Mouse (Mus musculus) layer of hippocampus, adult 2 months (tissue): ENCODE results near the gene H2-M3. TPM values are rescaled to one million over a fixed set of nuclear protein-coding genes. Genes with fewer than 3 reads are reported as not detected.
"Not testable (repeated sequence)": the region's sequence is repeated elsewhere in the genome, so short reads cannot be mapped to it uniquely, and the experiment has no call there.

Experiments used
- DNase-seq, 2 experiments: peaks; one replicate each; pipeline ENCODE4 v3.0.0; 2022; ENCODE audit warnings: low spot score in 2 of 2
- H3K27ac ChIP-seq: fragments of 200-600 bp; 2 replicates; pipeline ENCODE4 v1.8.1; 2022
- H3K4me3 ChIP-seq: fragments of 200-600 bp; 2 replicates; pipeline ENCODE4 v1.8.1; 2022; ENCODE audit warnings: mild to moderate bottlenecking
- CTCF ChIP-seq: fragments of 200-600 bp; conservative IDR thresholded peaks from 2 replicates; pipeline ENCODE4 v1.8.1; 2022; ENCODE audit warnings: antibody characterized with exemption, mild to moderate bottlenecking, moderate library complexity
- long read RNA-seq, 2 experiments: library from polyadenylated mRNA; stranded (forward); transcript quantifications; one replicate each; pipeline ENCODE4 v2.0.0; 2021; ENCODE audit warnings: borderline mapping rate in 2 of 2
- total RNA-seq, 2 experiments: library from RNA; stranded (reverse); gene quantifications; 2 replicates each; pipeline ENCODE4 v1.2.3; 2021

H2-M3 gene
- 1 to 10 TPM; 2.4 to 3.4 TPM for total RNA-seq
- long read RNA-seq, experiment 1, partial matches to known transcripts: 1 of 3 reads
- long read RNA-seq, experiment 1, other reads (novel, unspliced or antisense): 2 of 3 reads
- long read RNA-seq, experiment 2, partial matches to known transcripts: 0 of 4 reads
- long read RNA-seq, experiment 2, other reads (novel, unspliced or antisense): 1 of 4 reads

DNA sequence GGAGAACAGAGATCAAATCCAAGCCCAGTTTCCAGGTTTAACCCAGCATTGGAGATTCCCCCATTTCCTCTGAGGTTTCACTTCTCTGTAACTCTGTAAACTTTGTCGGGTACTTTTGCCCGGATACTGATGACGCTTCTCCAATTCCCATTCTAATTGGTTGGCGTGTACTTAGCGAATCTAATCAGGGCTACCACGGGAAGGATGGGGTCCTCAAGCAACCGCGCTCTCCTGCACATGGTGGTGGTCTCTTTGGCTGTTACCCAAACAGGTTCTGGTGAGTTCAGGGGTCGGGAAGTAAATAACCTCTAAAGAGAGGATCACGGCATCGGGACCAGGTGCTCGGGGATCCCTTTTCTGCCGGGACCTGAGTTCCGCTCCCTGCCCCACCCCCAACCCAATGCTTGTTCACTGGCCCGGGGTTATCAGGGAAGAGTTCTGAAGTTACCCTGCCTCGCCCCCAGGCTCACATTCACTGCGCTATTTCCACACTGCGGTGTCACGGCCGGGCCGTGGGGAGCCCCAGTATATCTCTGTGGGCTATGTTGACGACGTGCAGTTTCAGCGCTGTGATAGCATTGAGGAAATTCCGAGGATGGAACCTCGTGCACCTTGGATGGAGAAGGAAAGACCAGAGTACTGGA lies at the start of gene H2-M3:
H2-M3 (plus strand) TSS at position 163 of the 644 bp plus-strand sequence.
- H3K27ac ChIP-seq: peak within 1 kb of the TSS; percentile 51; the same call in 1 of the 2 replicates
- TF ChIP-seq CTCF: no peak
- peak within 1 kb of the TSS; percentile 81 for H3K4me3 ChIP-seq
- DNase-seq: peak; percentile 87 to 94

- H3K27ac ChIP-seq: no peak overlapping the region
- no peak for DNase-seq
- no peak overlapping the region for H3K4me3 ChIP-seq
- TF ChIP-seq CTCF: peak; percentile 63
These were observed 48.1 kb upstream of the H2-M3 start for GRCm38 (mm10) chr17:37221879-37222278.

DNA sequence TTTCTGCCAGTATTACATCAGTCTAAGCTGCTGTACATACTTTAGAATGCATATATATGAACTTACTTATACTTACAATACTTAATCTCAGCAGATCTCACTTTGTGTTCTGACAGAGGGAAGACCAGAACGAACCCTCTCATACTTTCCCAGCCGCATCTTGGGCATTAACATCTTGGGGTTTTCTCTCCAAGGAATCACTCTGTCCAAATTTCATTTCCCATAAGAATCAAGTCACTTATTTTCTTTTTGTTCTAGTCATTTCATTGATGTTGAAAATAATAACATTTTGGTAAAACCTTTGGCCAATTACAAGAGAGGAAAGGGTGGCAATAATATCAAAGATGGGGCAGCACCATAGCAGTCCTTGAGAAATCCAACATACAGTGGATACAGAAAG lies 32.8 kb upstream of the H2-M3 start, which contains the start of gene Olfr97:
Olfr97 (minus strand) TSS at position 101 of the 400 bp plus-strand sequence.
- not testable (repeated sequence) for DNase-seq, H3K27ac ChIP-seq, H3K4me3 ChIP-seq

DNA sequence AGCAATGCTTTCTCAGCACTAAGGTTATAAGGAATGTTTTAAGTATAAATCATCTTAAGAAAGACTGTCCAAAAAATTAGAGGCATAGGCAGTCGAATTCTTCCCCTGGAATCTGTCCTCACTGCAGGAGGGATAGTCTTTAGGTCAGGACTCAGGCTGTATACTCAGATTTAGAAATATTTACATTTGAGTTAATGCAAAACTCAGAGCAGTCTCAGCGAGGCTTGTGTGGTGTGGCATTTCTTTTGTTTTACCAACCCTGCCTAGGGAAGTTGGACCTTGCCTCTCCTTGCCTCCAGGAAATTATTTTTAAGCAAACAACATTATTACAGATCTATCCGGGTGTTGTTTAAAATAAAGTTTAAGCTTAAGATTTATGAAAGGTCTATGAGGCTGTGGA lies 27.8 kb upstream of the H2-M3 start:
- DNase-seq: no peak
- no peak for TF ChIP-seq CTCF

DNA sequence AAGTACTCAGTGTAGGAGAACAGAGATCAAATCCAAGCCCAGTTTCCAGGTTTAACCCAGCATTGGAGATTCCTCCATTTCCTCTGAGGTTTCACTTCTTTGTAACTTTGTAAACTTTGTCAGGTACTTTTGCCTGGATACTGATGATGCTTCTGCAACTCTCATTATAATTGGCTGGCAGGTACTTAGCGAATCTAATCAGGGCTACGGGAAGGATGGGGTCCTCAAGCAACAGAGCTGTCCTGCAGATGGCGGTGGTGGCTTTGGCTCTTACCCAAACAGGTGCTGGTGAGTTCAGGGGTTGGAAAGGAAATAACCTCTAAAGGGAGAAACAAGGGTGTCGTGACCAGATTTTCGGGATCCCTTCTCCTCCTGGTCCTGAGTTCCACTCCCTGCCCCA lies 23.3 kb upstream of the H2-M3 start:
- no peak overlapping the region for H3K4me3 ChIP-seq
- peak; percentile 25 to 26 for DNase-seq
- no peak overlapping the region for H3K27ac ChIP-seq
- TF ChIP-seq CTCF: 0 out of 2 replicates have a peak, but pooled peaks have one; percentile 10

More for the DNA sequence above, 27.8 kb upstream of the H2-M3 start:
- Histone ChIP-seq H3K27ac (no peak overlapping the region), H3K4me3 (no peak overlapping the region)

GRCm38 (mm10) chr17:37249460-37249859 lies 20.6 kb upstream of the H2-M3 start:
- H3K4me3 ChIP-seq: no peak overlapping the region
- no peak for DNase-seq
- H3K27ac ChIP-seq: no peak overlapping the region
- TF ChIP-seq CTCF: no peak

DNA sequence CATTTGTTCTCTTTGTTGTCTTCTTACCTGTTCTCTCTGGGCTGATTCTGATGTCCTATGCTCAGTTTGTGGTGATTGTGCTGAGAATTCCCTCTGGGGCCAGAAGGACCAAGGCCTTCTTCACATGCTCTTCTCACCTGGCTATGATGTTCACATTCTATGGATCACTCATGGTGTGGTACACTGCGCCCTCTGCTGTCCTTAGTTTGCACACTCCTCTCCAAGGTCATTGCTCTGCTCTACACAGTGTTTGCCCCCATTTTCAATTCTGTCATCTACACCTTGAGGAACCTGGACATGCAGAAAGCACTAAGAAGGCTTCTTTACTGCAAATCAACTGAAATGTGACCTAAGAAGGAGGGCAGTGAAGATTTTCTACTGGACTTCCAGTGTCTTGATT lies 19.5 kb upstream of the H2-M3 start:
- peak; percentile 62 for TF ChIP-seq CTCF
- Histone ChIP-seq H3K27ac (no peak overlapping the region), H3K4me3 (no peak overlapping the region)
- no peak for DNase-seq

DNA sequence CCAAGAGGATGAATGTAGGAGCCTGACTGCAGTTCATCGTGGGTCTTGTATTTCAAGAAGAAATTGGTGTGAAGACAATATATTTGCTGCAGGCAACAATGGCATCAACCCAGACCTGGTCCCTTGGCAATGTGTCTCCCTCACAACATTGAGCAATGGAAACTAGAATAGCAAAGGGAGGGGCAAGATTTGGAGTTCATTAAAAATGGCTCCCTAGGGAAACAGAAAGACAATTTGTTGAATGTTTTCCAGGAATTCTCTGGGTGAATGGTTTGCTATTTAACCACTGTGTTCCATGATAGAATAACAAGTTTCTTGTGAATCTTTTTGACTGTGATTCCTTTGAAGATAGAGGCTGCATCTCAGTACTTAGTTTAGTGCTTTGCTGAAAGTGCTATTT lies 6.4 kb upstream of the H2-M3 start, which contains the start of gene Olfr98:
Olfr98 (minus strand) TSS at position 124 of the 400 bp plus-strand sequence.
- TF ChIP-seq CTCF: no peak
- H3K4me3 ChIP-seq: no peak within 1 kb of the TSS
- H3K27ac ChIP-seq: no peak within 1 kb of the TSS
- no peak for DNase-seq

DNA sequence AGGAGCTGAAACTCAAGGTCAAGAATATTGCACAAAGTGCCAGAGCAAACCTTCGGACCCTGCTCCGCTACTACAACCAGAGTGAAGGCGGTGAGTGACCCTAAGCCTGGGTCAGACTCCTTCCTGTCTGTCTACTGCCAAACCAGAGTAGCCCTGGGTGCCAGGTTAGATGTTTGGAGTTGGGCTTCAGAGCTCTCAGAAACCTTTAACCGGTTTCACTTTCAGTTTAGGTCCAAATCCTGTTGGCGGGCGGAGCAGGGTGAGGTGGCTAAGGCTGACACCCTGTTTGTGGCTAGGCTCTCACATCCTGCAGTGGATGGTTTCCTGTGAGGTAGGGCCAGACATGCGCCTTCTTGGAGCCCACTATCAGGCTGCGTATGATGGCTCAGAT lies 677 bp downstream of the H2-M3 start:
- Histone ChIP-seq H3K27ac (peak overlapping the region; percentile 51; the same call in 1 of the 2 replicates), H3K4me3 (peak overlapping the region; percentile 81)
- no peak for DNase-seq
- TF ChIP-seq CTCF: no peak

DNA sequence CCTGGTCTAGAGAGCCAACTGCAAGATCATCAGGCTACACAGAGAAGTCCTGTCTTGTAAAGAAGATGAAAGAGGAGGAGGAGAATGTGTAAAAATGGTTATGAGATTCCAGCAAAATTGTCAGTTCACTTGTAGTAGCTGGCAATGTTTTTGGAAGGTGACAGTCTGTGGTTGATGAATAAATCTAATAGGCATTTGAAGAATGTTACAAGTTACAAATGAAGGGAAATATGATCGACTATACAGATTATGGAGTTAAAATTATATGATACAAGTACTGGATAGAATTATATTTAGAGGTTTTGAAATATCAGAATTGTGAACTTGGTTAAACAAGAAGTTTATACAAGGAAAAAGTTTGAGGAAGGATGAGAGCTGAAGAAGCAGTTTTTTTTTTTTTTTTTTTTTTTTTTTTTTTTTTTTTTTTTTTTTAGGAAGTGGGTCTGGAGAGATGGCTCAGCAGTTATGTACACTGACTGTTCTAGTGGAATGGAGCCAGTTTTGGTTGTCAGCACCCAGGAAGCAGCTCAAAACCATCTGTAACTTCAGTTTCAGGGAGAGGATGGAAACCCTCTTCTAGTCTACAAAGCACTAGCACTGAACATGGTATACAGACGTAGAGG lies 5.7 kb downstream of the H2-M3 start:
- no peak for DNase-seq
- TF ChIP-seq CTCF: no peak
- no peak overlapping the region for H3K27ac ChIP-seq
- H3K4me3 ChIP-seq: no peak overlapping the region

- Histone ChIP-seq H3K27ac (no peak overlapping the region), H3K4me3 (no peak overlapping the region)
- DNase-seq: no peak
- no peak for TF ChIP-seq CTCF
These were observed 6.6 kb downstream of the H2-M3 start for GRCm38 (mm10) chr17:37276573-37276972.

GRCm38 (mm10) chr17:37280331-37280730 lies 10.3 kb downstream of the H2-M3 start:
- no peak for TF ChIP-seq CTCF
- no peak overlapping the region for H3K27ac ChIP-seq
- DNase-seq: no peak
- H3K4me3 ChIP-seq: no peak overlapping the region

DNA sequence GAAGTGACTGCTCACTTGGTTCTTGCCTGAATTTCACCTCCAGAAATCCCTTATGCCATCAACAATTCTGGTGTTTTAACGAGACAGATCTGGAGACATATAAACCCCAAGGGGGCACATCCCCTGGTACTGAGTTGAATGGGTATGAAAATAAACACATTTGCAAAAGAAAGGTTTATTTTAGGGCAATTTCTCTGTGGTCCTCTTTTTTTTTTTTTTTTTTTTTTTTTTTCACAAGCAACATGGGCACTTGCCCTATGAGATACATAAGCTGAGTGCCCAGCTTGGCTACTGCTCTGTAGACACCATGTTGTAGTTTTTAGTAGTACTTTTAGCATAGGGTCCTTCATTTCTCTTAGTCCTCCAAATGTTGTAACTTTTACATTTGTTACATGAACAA lies 13.3 kb downstream of the H2-M3 start, which contains the start of gene Olfr99:
Olfr99 (minus strand) TSS at position 101 of the 400 bp plus-strand sequence.
- H3K27ac ChIP-seq: no peak within 1 kb of the TSS
- no peak for TF ChIP-seq CTCF
- no peak within 1 kb of the TSS for H3K4me3 ChIP-seq

GRCm38 (mm10) chr17:37304213-37304612 lies 34.2 kb downstream of the H2-M3 start, which contains the start of gene Olfr101:
Gene Olfr101, minus strand, starts transcription at chr17:37304313.
- no peak within 1 kb of the TSS for H3K27ac ChIP-seq
- no peak within 1 kb of the TSS for H3K4me3 ChIP-seq
- TF ChIP-seq CTCF: no peak
- no peak for DNase-seq

More for the DNA sequence above, 13.3 kb downstream of the H2-M3 start, which contains the start of gene Olfr99:
- no peak for DNase-seq
